Mouse (Mus musculus) embryonic facial prominence, embryonic 10.5 days (tissue): ENCODE measurements around the gene Slc16a11. TPM values are rescaled to one million over a fixed set of nuclear protein-coding genes. Genes with fewer than 3 reads are reported as not detected.
A peak's percentile ranks its signal among the peaks of the same experiment; 100 is the strongest.

ENCODE experiments used
- DNase-seq: peaks from one replicate; pipeline ENCODE4 v3.0.0-alpha.2; 2017; ENCODE audit warnings: low spot score
- H3K27ac ChIP-seq: fragments of 300-500 bp; sonication (generic); replicated peaks from 2 replicates; pipeline ENCODE4 v1.5.1; 2016; ENCODE audit warnings: mild to moderate bottlenecking
- H3K27me3 ChIP-seq: fragments of 300-500 bp; sonication (generic); replicated peaks from 2 replicates; pipeline ENCODE4 v1.6.1; 2016; ENCODE audit warnings: low read depth, mild to moderate bottlenecking; ENCODE audit not compliant: poor library complexity, severe bottlenecking
- H3K36me3 ChIP-seq: fragments of 300-500 bp; sonication (generic); replicated peaks from 2 replicates; pipeline ENCODE4 v1.6.1; 2016; ENCODE audit warnings: mild to moderate bottlenecking, moderate library complexity
- H3K4me1 ChIP-seq: fragments of 300-500 bp; sonication (generic); 2 replicates; pipeline ENCODE4 v1.6.1; 2016
- H3K4me3 ChIP-seq: fragments of 300-500 bp; sonication (generic); 2 replicates; pipeline ENCODE4 v1.5.1; 2016; ENCODE audit warnings: mild to moderate bottlenecking, moderate library complexity
- H3K9me3 ChIP-seq: fragments of 300-500 bp; sonication (generic); 2 replicates; pipeline ENCODE4 v1.6.1; 2016; ENCODE audit warnings: mild to moderate bottlenecking
- WGBS: fragments of 180-500 bp; shearing (Covaris S2); methylation state at CpG from one replicate; pipeline ENCODE4 v1.1.7; 2016; 5-methylcytosine and 5-hydroxymethylcytosine counted together
- polyA plus RNA-seq: library from polyadenylated mRNA; unstranded; fragments of >200 nt; fragmentation: Nextera tagmentation; extraction: Ambion mirVana; gene quantifications from 2 replicates; pipeline ENCODE4 v1.2.1, GENCODE M21; 2016

Slc16a11 gene
- polyA plus RNA-seq, 1 experiment from 2014 or later: 0.72 TPM

DNA sequence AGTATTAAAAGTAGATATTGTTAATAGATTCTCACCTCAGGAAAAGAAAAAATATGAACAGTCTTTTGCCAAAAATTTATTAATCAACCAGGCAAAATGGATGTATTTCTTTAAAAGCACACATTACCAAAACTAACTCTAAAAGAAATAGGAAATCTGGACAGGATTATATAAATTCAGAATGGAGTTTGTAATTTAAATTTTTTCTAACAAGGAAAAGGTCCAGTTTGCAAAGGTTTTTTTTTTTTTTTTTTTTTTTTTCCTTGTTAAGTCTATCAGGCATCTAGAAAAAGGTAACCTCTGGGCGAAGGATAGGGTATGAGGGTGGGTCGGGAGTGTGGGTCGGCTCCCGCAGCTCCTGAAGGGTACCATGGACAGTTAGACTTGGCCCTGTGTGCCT, 32.1 kb upstream of the Slc16a11 start:
- Histone ChIP-seq H3K27ac (no peak overlapping the region), H3K27me3 (no peaks in the 10 kb centered on the region), H3K4me1 (no peaks in the 10 kb centered on the region), H3K4me3 (no peak overlapping the region), H3K9me3 (no peaks in the 10 kb centered on the region), H3K36me3 (no peaks in the 10 kb centered on the region)
- 95% methylated on average over 4 of the region's 4 CpGs for WGBS
- DNase-seq: no peak

GRCm38 (mm10) chr11:70185120-70185519, 27.4 kb upstream of the Slc16a11 start:
- Histone ChIP-seq H3K27ac (no peak overlapping the region), H3K9me3 (no peaks in the 10 kb centered on the region), H3K36me3 (no peaks in the 10 kb centered on the region), H3K27me3 (no peaks in the 10 kb centered on the region), H3K4me1 (no peaks in the 10 kb centered on the region), H3K4me3 (no peak overlapping the region)
- 77% methylated on average over 7 of the region's 7 CpGs for WGBS
- no peak for DNase-seq

DNA sequence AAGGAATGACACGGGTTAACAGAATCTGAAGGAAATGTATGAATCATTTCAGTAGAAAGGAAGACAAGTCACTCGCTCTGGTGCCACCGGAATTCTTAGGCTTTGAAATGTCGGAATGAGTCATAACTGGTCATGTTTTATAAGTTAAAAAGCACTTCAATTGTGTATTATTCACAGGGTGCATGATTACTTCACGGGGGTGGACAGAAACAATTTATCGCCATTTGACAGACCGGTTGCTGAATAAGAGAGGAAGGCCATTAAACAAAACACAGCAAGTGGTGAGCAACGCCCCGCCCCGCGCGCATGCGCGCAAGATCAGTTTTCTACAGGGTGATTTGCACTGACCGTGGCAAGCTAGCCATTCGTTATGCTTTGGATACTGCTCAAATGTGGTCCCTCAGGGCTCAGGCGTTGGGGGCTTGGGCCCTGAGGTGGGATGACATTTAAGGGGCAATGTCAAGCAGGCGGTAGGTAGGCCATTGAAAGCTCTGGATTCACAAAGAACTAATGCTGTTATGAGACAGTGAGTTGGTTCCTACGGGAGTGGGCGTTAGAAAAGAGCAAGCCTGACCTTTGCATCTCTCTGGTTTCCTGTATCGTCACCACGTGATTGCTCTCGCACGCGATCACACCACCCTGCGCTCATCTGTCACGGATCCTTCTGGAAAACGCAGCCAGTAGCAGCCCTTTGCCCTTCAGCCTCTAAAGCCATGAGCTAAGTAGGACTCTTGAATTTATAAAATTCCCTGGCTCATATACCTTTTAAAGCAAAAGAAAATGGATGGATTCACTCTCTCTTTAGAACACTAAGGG, 23.0 kb upstream of the Slc16a11 start:
- H3K36me3 ChIP-seq: no peaks in the 10 kb centered on the region
- H3K4me1 ChIP-seq: no peaks in the 10 kb centered on the region
- 89% methylated on average over 28 of the region's 28 CpGs for WGBS
- DNase-seq: no peak
- no peak overlapping the region for H3K27ac ChIP-seq
- H3K9me3 ChIP-seq: no peaks in the 10 kb centered on the region
- H3K4me3 ChIP-seq: no peak overlapping the region
- no peaks in the 10 kb centered on the region for H3K27me3 ChIP-seq

DNA sequence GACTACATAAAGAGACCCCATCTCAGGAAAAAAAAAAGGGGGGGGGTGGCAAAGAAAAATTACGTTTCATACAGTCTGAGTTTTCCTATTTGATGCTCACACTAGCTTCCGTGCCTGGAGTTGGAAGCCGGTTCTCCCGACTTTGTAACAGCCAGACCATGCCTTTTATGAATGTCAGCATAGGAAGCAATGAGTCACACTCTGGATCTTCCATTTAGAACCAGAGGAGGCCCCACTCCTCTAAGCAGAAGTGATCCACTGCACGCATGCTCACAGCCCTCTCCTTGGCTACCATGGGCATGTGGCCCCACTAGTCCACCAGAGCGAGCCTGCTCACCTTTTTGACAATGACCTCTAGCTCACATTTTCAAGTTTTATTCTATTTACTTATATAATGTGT, 21.4 kb upstream of the Slc16a11 start:
- no peaks in the 10 kb centered on the region for H3K36me3 ChIP-seq
- H3K27ac ChIP-seq: no peak overlapping the region
- no peaks in the 10 kb centered on the region for H3K4me1 ChIP-seq
- no peaks in the 10 kb centered on the region for H3K27me3 ChIP-seq
- WGBS: 87% methylated on average over 6 of the region's 6 CpGs
- H3K9me3 ChIP-seq: no peaks in the 10 kb centered on the region
- H3K4me3 ChIP-seq: no peak overlapping the region
- DNase-seq: no peak

DNA sequence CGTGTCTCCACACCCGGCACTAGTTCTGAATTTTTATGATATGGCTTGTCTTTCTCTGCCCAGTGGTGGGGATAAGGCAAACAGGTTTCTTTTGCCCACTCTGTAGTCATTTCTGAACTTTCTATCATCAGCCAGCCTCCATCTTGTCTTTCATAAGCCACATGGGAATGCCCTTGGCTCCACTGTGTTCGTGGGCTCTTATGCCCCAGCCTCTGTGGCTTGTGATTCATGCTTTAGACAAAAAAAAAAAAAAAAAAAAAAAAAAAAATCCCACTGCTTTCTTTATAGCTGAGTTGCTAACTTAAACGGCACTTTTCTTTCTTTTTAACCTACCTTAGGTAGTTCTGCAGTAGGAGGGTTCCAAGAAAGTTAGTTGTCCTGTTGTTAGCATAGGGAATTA, 20.4 kb upstream of the Slc16a11 start:
- H3K27me3 ChIP-seq: no peaks in the 10 kb centered on the region
- H3K4me3 ChIP-seq: no peak overlapping the region
- no peaks in the 10 kb centered on the region for H3K9me3 ChIP-seq
- no peak overlapping the region for H3K27ac ChIP-seq
- H3K36me3 ChIP-seq: no peaks in the 10 kb centered on the region
- no peaks in the 10 kb centered on the region for H3K4me1 ChIP-seq
- DNase-seq: no peak
- WGBS: 87% methylated on average over 4 of the region's 4 CpGs

GRCm38 (mm10) chr11:70193354-70194285, 18.9 kb upstream of the Slc16a11 start:
- WGBS: 65% methylated on average over 11 of the region's 11 CpGs
- H3K4me3 ChIP-seq: no peak overlapping the region
- H3K4me1 ChIP-seq: no peaks in the 10 kb centered on the region
- DNase-seq: no peak
- H3K27ac ChIP-seq: no peak overlapping the region
- no peaks in the 10 kb centered on the region for H3K36me3 ChIP-seq
- H3K9me3 ChIP-seq: no peaks in the 10 kb centered on the region
- H3K27me3 ChIP-seq: no peaks in the 10 kb centered on the region

DNA sequence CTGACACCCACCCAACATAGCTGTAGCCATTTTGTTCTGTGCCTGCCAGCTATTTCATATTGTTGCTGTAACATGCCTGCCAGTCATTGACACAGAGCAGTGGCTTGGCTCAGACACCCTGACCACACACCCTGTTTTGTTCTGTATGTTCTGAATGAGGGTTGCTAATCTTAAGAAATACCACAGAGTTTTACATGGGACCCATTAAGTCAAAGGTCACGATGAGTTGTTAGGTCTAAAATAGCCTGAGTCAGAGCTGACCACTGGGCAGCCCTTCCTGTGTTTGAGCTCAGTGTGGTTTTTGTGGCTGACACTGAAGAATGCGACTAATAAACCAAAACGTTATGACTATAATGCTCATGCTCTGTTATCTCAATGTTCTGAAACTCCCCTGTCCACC, 14.2 kb upstream of the Slc16a11 start:
- H3K4me3 ChIP-seq: no peak overlapping the region
- WGBS: 89% methylated on average over 3 of the region's 3 CpGs
- no peaks in the 10 kb centered on the region for H3K36me3 ChIP-seq
- peaks cover 15% of the 10 kb centered on the region for H3K4me1 ChIP-seq
- H3K27ac ChIP-seq: no peak overlapping the region
- H3K27me3 ChIP-seq: no peaks in the 10 kb centered on the region
- no peaks in the 10 kb centered on the region for H3K9me3 ChIP-seq
- no peak for DNase-seq

DNA sequence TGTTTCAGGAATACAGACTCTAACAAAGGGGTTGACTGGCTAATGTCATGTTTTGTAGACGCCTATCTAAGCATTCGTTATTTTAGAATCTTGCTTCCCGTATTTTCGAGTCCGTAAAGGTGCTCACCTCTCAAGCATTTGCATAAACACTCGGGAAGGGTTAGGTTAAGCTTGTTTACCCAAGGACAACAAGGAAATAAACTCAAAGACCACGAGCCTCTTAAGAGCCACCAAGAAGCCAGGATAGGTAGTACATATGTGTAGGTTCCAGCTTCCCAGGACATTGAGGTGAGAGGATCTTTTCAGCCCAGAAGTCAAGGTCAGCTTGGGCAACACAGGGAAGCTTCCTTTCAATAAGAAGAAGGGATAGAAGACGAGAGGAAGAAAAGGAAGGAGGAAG, 13.4 kb upstream of the Slc16a11 start:
- H3K27ac ChIP-seq: no peak overlapping the region
- H3K36me3 ChIP-seq: no peaks in the 10 kb centered on the region
- peaks cover 15% of the 10 kb centered on the region for H3K4me1 ChIP-seq
- no peaks in the 10 kb centered on the region for H3K27me3 ChIP-seq
- no peaks in the 10 kb centered on the region for H3K9me3 ChIP-seq
- WGBS: 84% methylated on average over 8 of the region's 8 CpGs
- no peak for DNase-seq
- no peak overlapping the region for H3K4me3 ChIP-seq

GRCm38 (mm10) chr11:70200036-70200608, 12.4 kb upstream of the Slc16a11 start:
- Histone ChIP-seq H3K9me3 (no peaks in the 10 kb centered on the region), H3K27ac (no peak overlapping the region), H3K4me3 (no peak overlapping the region), H3K27me3 (no peaks in the 10 kb centered on the region), H3K4me1 (peaks cover 15% of the 10 kb centered on the region), H3K36me3 (no peaks in the 10 kb centered on the region)
- no peak for DNase-seq
- WGBS: 84% methylated on average over 5 of the region's 5 CpGs

DNA sequence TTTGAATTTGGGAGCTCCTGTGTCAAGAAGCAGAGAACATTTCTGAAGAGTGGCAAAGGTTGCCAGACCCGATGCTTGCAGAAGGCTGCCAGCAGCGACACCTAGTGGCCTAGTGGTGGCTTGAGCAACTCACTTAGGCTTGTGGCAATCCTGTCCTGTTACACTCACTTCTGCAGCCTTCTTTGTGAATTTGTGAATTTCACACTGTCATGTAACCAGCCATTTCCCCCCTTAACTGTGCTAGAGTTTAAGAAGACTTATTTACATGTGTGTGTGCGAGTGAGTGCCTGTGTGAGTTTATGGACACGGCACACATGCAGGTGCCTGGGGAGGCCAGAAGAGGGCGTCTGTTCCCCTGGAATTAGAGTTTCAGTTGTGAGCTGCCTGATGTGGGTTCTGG, 10.9 kb upstream of the Slc16a11 start:
- Histone ChIP-seq H3K4me3 (no peak overlapping the region), H3K4me1 (peaks cover 15% of the 10 kb centered on the region), H3K27me3 (0 out of 2 replicates have a peak, but pooled peaks cover 11% of the 10 kb centered on the region), H3K9me3 (no peaks in the 10 kb centered on the region), H3K27ac (no peak overlapping the region), H3K36me3 (no peaks in the 10 kb centered on the region)
- DNase-seq: peak; percentile 85
- WGBS: 35% methylated on average over 5 of the region's 5 CpGs

DNA sequence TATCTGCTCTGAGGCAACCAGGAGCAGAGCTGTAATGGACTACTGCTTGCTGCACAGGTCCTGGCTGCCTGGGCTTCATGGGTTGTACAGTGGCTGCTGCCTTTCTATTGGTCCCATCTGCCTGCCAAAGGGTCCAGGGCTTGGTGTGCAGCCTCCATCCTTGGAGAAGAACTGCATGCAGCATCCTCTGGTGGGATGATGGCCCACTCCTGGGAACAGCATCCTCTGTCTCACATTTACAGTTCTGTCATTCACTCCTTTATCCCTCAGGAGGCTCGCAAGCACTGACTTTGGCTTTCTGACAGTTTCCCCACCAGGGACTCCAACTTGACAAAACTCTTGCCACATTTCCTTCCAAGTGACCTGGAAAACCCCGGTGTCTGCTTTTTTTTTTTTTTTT, 5.8 kb upstream of the Slc16a11 start:
- H3K27ac ChIP-seq: no peak overlapping the region
- peaks cover 14% of the 10 kb centered on the region; the same call in 1 of the 2 replicates for H3K27me3 ChIP-seq
- no peaks in the 10 kb centered on the region for H3K9me3 ChIP-seq
- DNase-seq: no peak
- H3K36me3 ChIP-seq: no peaks in the 10 kb centered on the region
- H3K4me3 ChIP-seq: no peak overlapping the region
- no peaks in the 10 kb centered on the region for H3K4me1 ChIP-seq
- 78% methylated on average over 2 of the region's 2 CpGs for WGBS

- Histone ChIP-seq H3K27me3 (peaks cover 19% of the 10 kb centered on the region), H3K27ac (no peak overlapping the region), H3K4me3 (no peak overlapping the region), H3K36me3 (no peaks in the 10 kb centered on the region), H3K4me1 (no peaks in the 10 kb centered on the region), H3K9me3 (no peaks in the 10 kb centered on the region)
- no peak for DNase-seq
- WGBS: 86% methylated on average over 7 of the region's 7 CpGs
Observed at GRCm38 (mm10) chr11:70207283-70207682, 5.3 kb upstream of the Slc16a11 start.
